Mouse (Mus musculus) layer of hippocampus, adult 8-10 months (tissue): ENCODE results near the gene Samd13. TPM values are rescaled to one million over a fixed set of nuclear protein-coding genes. Genes with fewer than 3 reads are reported as not detected.

Experiments
- DNase-seq, 2 experiments: peaks; one replicate each; pipeline ENCODE4 v3.0.0; 2022; ENCODE audit warnings: low spot score in 2 of 2
- total RNA-seq, 4 experiments: library from RNA; stranded (reverse); gene quantifications; 2 replicates each; pipeline ENCODE4 v1.2.4; 2022

Gene Samd13
- under 1 TPM in 2 of 4 experiments, not detected in 2; 0.45 to 0.63 TPM for total RNA-seq

- DNase-seq = peak in 1 of 2 experiments; percentile 23
Measured at GRCm38 (mm10) chr3:146684811-146685675, at the start of gene Samd13. Gene Samd13, minus strand, starts transcription at chr3:146685592.

GRCm38 (mm10) chr3:146731499-146731898 lies 46.1 kb upstream of the Samd13 start:
- DNase-seq = no peak

GRCm38 (mm10) chr3:146723037-146723436 lies 37.6 kb upstream of the Samd13 start:
- DNase-seq = peak in 1 of 2 experiments; percentile 21

GRCm38 (mm10) chr3:146719696-146720095 lies 34.3 kb upstream of the Samd13 start:
- DNase-seq = no peak

GRCm38 (mm10) chr3:146718251-146718650 lies 32.9 kb upstream of the Samd13 start:
- DNase-seq = no peak

- DNase-seq = no peak
Measured at GRCm38 (mm10) chr3:146712305-146712704, 26.9 kb upstream of the Samd13 start.

GRCm38 (mm10) chr3:146711559-146711958 lies 26.2 kb upstream of the Samd13 start:
- DNase-seq = peak; percentile 21 to 34

- DNase-seq = no peak
Measured at GRCm38 (mm10) chr3:146711084-146711483, 25.7 kb upstream of the Samd13 start.

- DNase-seq = no peak
Measured at GRCm38 (mm10) chr3:146709086-146709485, 23.7 kb upstream of the Samd13 start.

- no peak for DNase-seq
Measured at GRCm38 (mm10) chr3:146708381-146708780, 23.0 kb upstream of the Samd13 start.

GRCm38 (mm10) chr3:146704099-146704498 lies 18.7 kb upstream of the Samd13 start:
- DNase-seq = no peak

- DNase-seq = no peak
Measured at GRCm38 (mm10) chr3:146700051-146700450, 14.7 kb upstream of the Samd13 start.

- DNase-seq = no peak
Measured at GRCm38 (mm10) chr3:146698982-146699381, 13.6 kb upstream of the Samd13 start.

GRCm38 (mm10) chr3:146692547-146692946 lies 7.2 kb upstream of the Samd13 start:
- no peak for DNase-seq

GRCm38 (mm10) chr3:146687121-146687725 lies 1.8 kb upstream of the Samd13 start:
- DNase-seq = no peak

GRCm38 (mm10) chr3:146686428-146686827 lies 1.0 kb upstream of the Samd13 start:
- DNase-seq = no peak

- DNase-seq = no peak
Measured at GRCm38 (mm10) chr3:146683095-146683494, 2.3 kb downstream of the Samd13 start.

- peak; percentile 33 to 68 for DNase-seq
Measured at GRCm38 (mm10) chr3:146682140-146682651, 3.2 kb downstream of the Samd13 start.

- DNase-seq = no peak
Measured at GRCm38 (mm10) chr3:146681696-146682095, 3.7 kb downstream of the Samd13 start.

- no peak for DNase-seq
Measured at GRCm38 (mm10) chr3:146680625-146681024, 4.8 kb downstream of the Samd13 start.

- DNase-seq = no peak
Measured at GRCm38 (mm10) chr3:146679646-146680045, 5.7 kb downstream of the Samd13 start.

- no peak for DNase-seq
Measured at GRCm38 (mm10) chr3:146676193-146676592, 9.2 kb downstream of the Samd13 start.
